In the genomic region with DNA sequence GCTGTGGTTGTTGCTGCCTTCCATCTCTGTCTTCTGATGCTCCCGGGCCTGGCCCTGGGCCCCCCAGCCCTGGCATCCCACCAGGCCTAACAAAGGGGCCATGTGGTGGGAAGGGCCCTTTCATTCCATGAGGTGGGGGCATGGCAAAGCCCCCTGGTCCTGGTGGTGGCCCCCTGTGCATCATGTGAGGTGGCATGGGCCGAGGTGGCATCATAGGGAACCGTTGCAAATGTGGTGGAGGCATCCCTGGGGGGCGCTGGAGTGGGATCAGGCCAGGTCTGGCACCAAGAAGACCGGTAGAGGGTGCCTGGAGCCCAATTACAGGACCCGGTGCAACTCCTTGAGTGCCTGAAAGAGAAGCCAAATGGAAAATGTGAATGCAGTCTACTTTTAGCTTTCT, we compare ENCODE assay signal across 29 mouse cellular contexts. TPM values are rescaled to one million over a fixed set of nuclear protein-coding genes. Genes with fewer than 3 reads are reported as not detected.
DNase-seq lines count a peak whose midpoint lies in the region; ATAC-seq lines count a peak whose summit lies in the region.
"Had no signal": no experiment of that assay in that cellular context is flagged by ENCODE, and none has a peak within 500 bp of the region (broad histone marks: within the 10 kb centered on the region; RNA-seq: fewer than 3 reads in every experiment).

No protein-coding gene starts in this region.

- H3K27ac ChIP-seq in forebrain, embryonic 16.5 days (ENCODE audit: low read length): no peak overlapping the region
- H3K27ac ChIP-seq in forebrain, embryonic 11.5 days (ENCODE audit: low read depth, low read length): no peak overlapping the region
- no peak overlapping the region for H3K27ac ChIP-seq in kidney, embryonic 15.5 days
- no peak overlapping the region for H3K27ac ChIP-seq in lung, embryonic 16.5 days (ENCODE audit: low read length)
- no peak overlapping the region for H3K27ac ChIP-seq in neural tube, embryonic 11.5 days (ENCODE audit: low read depth, low read length)
- H3K27ac ChIP-seq: embryonic facial prominence, embryonic 13.5 days; forebrain, embryonic 10.5 days; gastrocnemius, adult 2 months; hindbrain, embryonic 10.5 days; limb, embryonic 10.5 days; limb, embryonic 15.5 days; macrophage; neural tube, embryonic 13.5 days; stomach, postnatal 0 days had no signal

- H3K4me3 ChIP-seq in forebrain, embryonic 16.5 days (replicated peaks; ENCODE audit: low read length): no peak overlapping the region
- no peak overlapping the region for H3K4me3 ChIP-seq in forebrain, embryonic 11.5 days (ENCODE audit: low read depth, low read length)
- H3K4me3 ChIP-seq in kidney, embryonic 15.5 days (replicated peaks): no peak overlapping the region
- H3K4me3 ChIP-seq in lung, embryonic 16.5 days (ENCODE audit: low read length): no peak overlapping the region
- no peak overlapping the region for H3K4me3 ChIP-seq in neural tube, embryonic 11.5 days (ENCODE audit: low read depth, low read length)
- H3K4me3 ChIP-seq: embryonic facial prominence, embryonic 13.5 days; forebrain, embryonic 10.5 days; gastrocnemius, adult 2 months; hindbrain, embryonic 10.5 days; limb, embryonic 10.5 days; limb, embryonic 15.5 days; neural tube, embryonic 13.5 days had no signal

- peak; percentile 45; the same call in 1 of the 2 replicates for ATAC-seq in forebrain, embryonic 16.5 days
- ATAC-seq in forebrain, embryonic 11.5 days (replicated peaks; ENCODE audit: low FRiP score): no peak; the same call in 1 of the 2 replicates
- 0 out of 2 replicates have a peak, but pooled peaks have one; percentile 25 for ATAC-seq in kidney, embryonic 15.5 days (replicated peaks; ENCODE audit: low FRiP score)
- ATAC-seq in lung, embryonic 16.5 days (ENCODE audit: low read depth): peak; percentile 26; the same call in 1 of the 2 replicates
- ATAC-seq in neural tube, embryonic 11.5 days (ENCODE audit: insufficient read depth, low FRiP score, low TSS enrichment): peak; percentile 50; the same call in 1 of the 2 replicates
- ATAC-seq: intestine, postnatal 0 days; liver, postnatal 0 days; Patski had no signal

- no peak overlapping the region for H3K9ac ChIP-seq in forebrain, embryonic 16.5 days (replicated peaks; ENCODE audit: low read depth, low read length)
- H3K9ac ChIP-seq in forebrain, embryonic 11.5 days (ENCODE audit: low read length): no peak overlapping the region
- no peak overlapping the region for H3K9ac ChIP-seq in kidney, embryonic 15.5 days
- no peak overlapping the region for H3K9ac ChIP-seq in lung, embryonic 16.5 days (ENCODE audit: low read length)
- no peak overlapping the region for H3K9ac ChIP-seq in neural tube, embryonic 11.5 days (ENCODE audit: low read length)
- H3K9ac ChIP-seq: embryonic facial prominence, embryonic 13.5 days; limb, embryonic 15.5 days; liver, postnatal 0 days; neural tube, embryonic 13.5 days had no signal

- no peak overlapping the region for H3K4me2 ChIP-seq in forebrain, embryonic 16.5 days (ENCODE audit: low read length)
- no peak overlapping the region for H3K4me2 ChIP-seq in forebrain, embryonic 11.5 days (ENCODE audit: low read depth, low read length, severe bottlenecking)
- H3K4me2 ChIP-seq in kidney, embryonic 15.5 days: no peak overlapping the region
- H3K4me2 ChIP-seq in lung, embryonic 16.5 days (ENCODE audit: low read depth, low read length): no peak overlapping the region
- H3K4me2 ChIP-seq in neural tube, embryonic 11.5 days (ENCODE audit: low read depth): no peak overlapping the region
- H3K4me2 ChIP-seq: embryonic facial prominence, embryonic 13.5 days; limb, embryonic 15.5 days; neural tube, embryonic 13.5 days had no signal

- no peaks in the 10 kb centered on the region for H3K4me1 ChIP-seq in forebrain, embryonic 16.5 days (replicated peaks; ENCODE audit: control insufficient read depth, insufficient read depth, low read length)
- no peaks in the 10 kb centered on the region for H3K4me1 ChIP-seq in forebrain, embryonic 11.5 days (replicated peaks; ENCODE audit: control insufficient read depth, insufficient read depth, low read length)
- no peaks in the 10 kb centered on the region for H3K4me1 ChIP-seq in kidney, embryonic 15.5 days
- H3K4me1 ChIP-seq in lung, embryonic 16.5 days (replicated peaks; ENCODE audit: control insufficient read depth, insufficient read depth, low read length): no peaks in the 10 kb centered on the region
- no peaks in the 10 kb centered on the region for H3K4me1 ChIP-seq in neural tube, embryonic 11.5 days (ENCODE audit: control insufficient read depth, insufficient read depth, low read length)
- H3K4me1 ChIP-seq: embryonic facial prominence, embryonic 13.5 days; forebrain, embryonic 10.5 days; hindbrain, embryonic 10.5 days; limb, embryonic 10.5 days; limb, embryonic 15.5 days; neural tube, embryonic 13.5 days had no signal

- H3K9me3 ChIP-seq in forebrain, embryonic 16.5 days (ENCODE audit: control insufficient read depth, low read length): no peaks in the 10 kb centered on the region
- no peaks in the 10 kb centered on the region for H3K9me3 ChIP-seq in forebrain, embryonic 11.5 days (ENCODE audit: control insufficient read depth, low read length)
- no peaks in the 10 kb centered on the region for H3K9me3 ChIP-seq in kidney, embryonic 15.5 days (replicated peaks)
- H3K9me3 ChIP-seq in lung, embryonic 16.5 days (ENCODE audit: control insufficient read depth, low read length): no peaks in the 10 kb centered on the region
- H3K9me3 ChIP-seq in neural tube, embryonic 11.5 days (ENCODE audit: control insufficient read depth, low read length): no peaks in the 10 kb centered on the region
- H3K9me3 ChIP-seq: embryonic facial prominence, embryonic 13.5 days; forebrain, embryonic 10.5 days; hindbrain, embryonic 10.5 days; limb, embryonic 10.5 days; limb, embryonic 15.5 days; neural tube, embryonic 13.5 days had no signal

- H3K27me3 ChIP-seq in forebrain, embryonic 16.5 days (replicated peaks; ENCODE audit: control insufficient read depth, insufficient read depth, low read length): no peaks in the 10 kb centered on the region
- no peaks in the 10 kb centered on the region for H3K27me3 ChIP-seq in forebrain, embryonic 11.5 days (ENCODE audit: control insufficient read depth, insufficient read depth, low read length)
- H3K27me3 ChIP-seq in kidney, embryonic 15.5 days: no peaks in the 10 kb centered on the region
- no peaks in the 10 kb centered on the region for H3K27me3 ChIP-seq in lung, embryonic 16.5 days (ENCODE audit: control insufficient read depth, insufficient read depth, low read depth, low read length)
- no peaks in the 10 kb centered on the region for H3K27me3 ChIP-seq in neural tube, embryonic 11.5 days (ENCODE audit: control insufficient read depth, insufficient read depth, low read length)
- H3K27me3 ChIP-seq: embryonic facial prominence, embryonic 13.5 days; limb, embryonic 15.5 days; neural tube, embryonic 13.5 days; Patski had no signal

- H3K36me3 ChIP-seq in forebrain, embryonic 16.5 days (ENCODE audit: control insufficient read depth, insufficient read depth): peaks cover 28% of the 10 kb centered on the region
- peaks cover 4% of the 10 kb centered on the region for H3K36me3 ChIP-seq in forebrain, embryonic 11.5 days (ENCODE audit: control insufficient read depth, insufficient read depth, low read length)
- H3K36me3 ChIP-seq in kidney, embryonic 15.5 days: peaks cover 60% of the 10 kb centered on the region
- H3K36me3 ChIP-seq in lung, embryonic 16.5 days (ENCODE audit: control insufficient read depth, insufficient read depth, low read length): peaks cover 26% of the 10 kb centered on the region
- H3K36me3 ChIP-seq in neural tube, embryonic 11.5 days (ENCODE audit: control insufficient read depth, insufficient read depth, low read length): peaks cover 9% of the 10 kb centered on the region

- DNase-seq in forebrain, embryonic 11.5 days (ENCODE audit: low spot score): no peak
- no peak for DNase-seq in kidney, postnatal 4 days
- no peak for DNase-seq in lung, adult 18-20 months
- no peak for DNase-seq in neural tube, embryonic 11.5 days (ENCODE audit: low spot score)
- DNase-seq in neural tube, embryonic 10.5 days (ENCODE audit: extremely low spot score, low spot score): no peak
- DNase-seq: adrenal gland, postnatal 10 days; cerebellum, adult 8-10 months; gastrocnemius, adult 2 months; heart, postnatal 14 days; kidney, adult 9 months; kidney, postnatal 36 days; liver, postnatal 0 days; lung, postnatal 10 days; right cerebral cortex, postnatal 4 days; thymus, adult 18-20 months; thymus, postnatal 25 days had no signal

- 75% methylated on average over 6 of the region's 6 CpGs for WGBS in forebrain, embryonic 16.5 days
- WGBS in forebrain, embryonic 11.5 days: 92% methylated on average over 6 of the region's 6 CpGs
- 92% methylated on average over 6 of the region's 6 CpGs for WGBS in kidney, embryonic 15.5 days
- 84% methylated on average over 6 of the region's 6 CpGs for whole genome bisulfite sequencing in lung, embryonic 16.5 days
- WGBS in neural tube, embryonic 11.5 days: 85% methylated on average over 6 of the region's 6 CpGs

RNA-seq across cellular contexts. Expression of a gene that starts 9.3 kb away (rescaled TPM):
- 782 and 855 TPM in 2 replicates for polyA plus RNA-seq in forebrain, embryonic 16.5 days (2015; fragmentation: Nextera tagmentation; extraction: Ambion mirVana)
- 1,077 and 1,097 TPM in 2 replicates for polyA plus RNA-seq in forebrain, embryonic 11.5 days (2014; fragmentation: Nextera tagmentation; extraction: Ambion mirVana)
- 1,196 and 1,217 TPM in 2 replicates for polyA plus RNA-seq in kidney, embryonic 15.5 days (2015; fragmentation: Nextera tagmentation; extraction: Ambion mirVana)
- polyA plus RNA-seq in lung, embryonic 16.5 days (2015; fragmentation: Nextera tagmentation; extraction: Ambion mirVana): 1,312 and 1,369 TPM in 2 replicates
- 1,073 and 1,078 TPM in 2 replicates for polyA plus RNA-seq in neural tube, embryonic 11.5 days (2014; fragmentation: Nextera tagmentation; extraction: Ambion mirVana)

RNA-seq across cellular contexts. Expression of a gene that starts 54.4 kb away (rescaled TPM):
- polyA plus RNA-seq in forebrain, embryonic 16.5 days (2015; fragmentation: Nextera tagmentation; extraction: Ambion mirVana): 24.7 and 25.6 TPM in 2 replicates
- polyA plus RNA-seq in forebrain, embryonic 11.5 days (2014; fragmentation: Nextera tagmentation; extraction: Ambion mirVana): 43.0 and 43.3 TPM in 2 replicates
- 30.4 and 32.6 TPM in 2 replicates for polyA plus RNA-seq in kidney, embryonic 15.5 days (2015; fragmentation: Nextera tagmentation; extraction: Ambion mirVana)
- 22.4 and 22.5 TPM in 2 replicates for polyA plus RNA-seq in lung, embryonic 16.5 days (2015; fragmentation: Nextera tagmentation; extraction: Ambion mirVana)
- 30.5 and 37.0 TPM in 2 replicates for polyA plus RNA-seq in neural tube, embryonic 11.5 days (2014; fragmentation: Nextera tagmentation; extraction: Ambion mirVana)
